Mouse (Mus musculus) testis, adult 2 months (tissue): ENCODE measurements around the gene Serpina5. TPM values are rescaled to one million over a fixed set of nuclear protein-coding genes. Genes with fewer than 3 reads are reported as not detected.

Source experiments
- H3K27ac ChIP-seq: fragments of 200-500 bp; 2 replicates; pipeline ENCODE4 v1.5.1; 2012; ENCODE audit warnings: low read depth, low read length; ENCODE audit not compliant: control insufficient read depth, insufficient read depth
- H3K27me3 ChIP-seq: fragments of 200-500 bp; 2 replicates; pipeline ENCODE4 v1.6.1; 2012; ENCODE audit warnings: mild to moderate bottlenecking, low read length, moderate library complexity; ENCODE audit not compliant: control insufficient read depth, insufficient read depth
- H3K36me3 ChIP-seq: fragments of 200-500 bp; 2 replicates; pipeline ENCODE4 v1.6.1; 2012; ENCODE audit warnings: mild to moderate bottlenecking, low read length; ENCODE audit not compliant: control insufficient read depth, insufficient read depth
- H3K4me1 ChIP-seq: fragments of 200-500 bp; 2 replicates; pipeline ENCODE4 v1.6.1; 2012; ENCODE audit warnings: low read length; ENCODE audit not compliant: control insufficient read depth, insufficient read depth
- H3K4me3 ChIP-seq: fragments of 200-500 bp; 2 replicates; pipeline ENCODE4 v1.5.1; 2012; ENCODE audit warnings: low read depth, mild to moderate bottlenecking, low read length, moderate library complexity, mixed read lengths; ENCODE audit not compliant: control insufficient read depth
- CTCF ChIP-seq: fragments of 200-500 bp; IDR thresholded peaks from 2 replicates; pipeline ENCODE4 v1.5.1; 2012; ENCODE audit warnings: low read depth, mild to moderate bottlenecking, inconsistent platforms, low read length, moderate library complexity; ENCODE audit not compliant: control insufficient read depth, insufficient read depth, insufficient replicate concordance
- POLR2A ChIP-seq: fragments of 200-500 bp; IDR thresholded peaks from 2 replicates; pipeline ENCODE4 v1.6.1; 2012; ENCODE audit warnings: low read depth, mild to moderate bottlenecking, inconsistent platforms, low read length, moderate library complexity; ENCODE audit not compliant: control insufficient read depth
- polyA plus RNA-seq: library from polyadenylated mRNA; depleted of rRNA; stranded (reverse); fragments of >200 nt; gene quantifications from 2 replicates; pipeline ENCODE4 v1.2.3, GENCODE M21; 2012

Gene Serpina5
- polyA plus RNA-seq, 1 experiment: 50.2 TPM

GRCm38 (mm10) chr12:104064996-104065395 lies 35.9 kb upstream of the Serpina5 start:
- Histone ChIP-seq H3K4me3 (no peak overlapping the region), H3K27me3 (no peaks in the 10 kb centered on the region), H3K4me1 (peaks cover 2% of the 10 kb centered on the region), H3K27ac (no peak overlapping the region), H3K36me3 (no peaks in the 10 kb centered on the region)
- TF ChIP-seq CTCF (no peak), POLR2A (no peak)

DNA sequence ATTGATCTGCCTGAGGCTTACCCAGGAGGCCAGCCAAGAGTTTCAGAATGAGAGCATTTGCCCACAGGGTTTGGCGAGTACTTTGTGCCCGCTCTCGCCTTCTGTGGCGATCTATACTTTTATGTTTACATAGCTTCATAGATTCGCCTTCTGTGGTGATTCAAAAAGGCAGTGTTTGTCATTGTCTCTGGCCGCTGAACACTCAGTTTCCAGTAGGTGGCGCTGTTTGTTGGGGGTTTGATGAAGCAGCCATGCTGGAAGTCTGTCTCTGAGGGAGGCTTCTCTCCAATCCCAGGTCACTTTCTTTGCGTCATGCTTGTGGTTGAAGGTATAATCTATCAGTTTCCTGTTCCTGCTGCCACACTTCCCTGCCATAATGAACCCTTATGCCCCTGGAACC lies 34.7 kb upstream of the Serpina5 start:
- Histone ChIP-seq H3K27ac (peak overlapping the region; percentile 39; the same call in 1 of the 2 replicates), H3K4me3 (no peak overlapping the region), H3K36me3 (no peaks in the 10 kb centered on the region), H3K27me3 (no peaks in the 10 kb centered on the region), H3K4me1 (peaks cover 2% of the 10 kb centered on the region)
- no peak for TF ChIP-seq POLR2A
- TF ChIP-seq CTCF: peak; percentile 70; the same call in 1 of the 2 replicates

DNA sequence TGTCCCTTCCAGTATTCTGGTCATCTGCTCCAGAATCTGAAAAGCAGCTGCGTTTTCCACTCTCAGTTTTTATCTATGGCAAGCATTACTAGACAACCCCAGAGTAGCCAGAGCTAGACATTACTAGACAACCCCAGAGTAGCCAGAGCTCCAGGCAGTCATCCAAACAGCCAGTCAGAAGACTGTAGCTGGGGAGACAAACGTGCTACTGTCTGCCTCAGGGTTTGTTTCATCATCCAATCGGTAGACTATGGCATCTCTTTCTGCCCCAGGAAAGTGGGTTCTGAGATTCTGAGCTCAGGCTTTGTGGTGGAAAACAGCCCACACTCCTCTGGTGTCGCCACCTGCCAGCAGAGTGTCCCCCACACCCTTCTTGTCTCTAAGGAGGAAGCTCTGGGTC lies 33.4 kb upstream of the Serpina5 start:
- Histone ChIP-seq H3K36me3 (no peaks in the 10 kb centered on the region), H3K27me3 (no peaks in the 10 kb centered on the region), H3K27ac (peak overlapping the region; percentile 37; the same call in 1 of the 2 replicates), H3K4me1 (peaks cover 2% of the 10 kb centered on the region), H3K4me3 (peak overlapping the region; percentile 23; the same call in 1 of the 2 replicates)
- no peak for TF ChIP-seq POLR2A
- TF ChIP-seq CTCF: no peak

DNA sequence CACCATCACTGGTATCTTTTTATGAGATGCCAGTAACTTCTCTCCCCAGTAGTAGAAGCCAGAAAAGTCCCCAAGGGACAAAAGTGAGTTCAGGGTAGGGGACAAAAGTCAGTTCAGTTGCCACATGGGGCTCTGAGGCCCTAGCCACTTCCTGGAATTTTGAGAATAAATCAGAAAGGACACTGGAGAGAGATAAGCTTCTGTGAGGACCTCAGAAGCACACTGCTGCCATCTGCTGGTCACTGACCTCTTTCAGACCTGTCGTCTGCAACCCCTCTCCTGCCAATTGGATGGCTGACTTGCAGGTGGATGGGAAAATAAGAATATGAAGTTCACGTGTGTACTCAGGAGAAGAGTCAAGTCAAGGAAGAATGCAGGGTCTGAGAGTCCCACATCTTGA lies 31.3 kb upstream of the Serpina5 start:
- Histone ChIP-seq H3K27ac (no peak overlapping the region), H3K36me3 (no peaks in the 10 kb centered on the region), H3K4me3 (no peak overlapping the region), H3K27me3 (no peaks in the 10 kb centered on the region), H3K4me1 (peaks cover 2% of the 10 kb centered on the region)
- peak; percentile 60; the same call in 1 of the 2 replicates for TF ChIP-seq CTCF
- no peak for TF ChIP-seq POLR2A

- H3K27me3 ChIP-seq: no peaks in the 10 kb centered on the region
- H3K4me1 ChIP-seq: peaks cover 2% of the 10 kb centered on the region
- no peaks in the 10 kb centered on the region for H3K36me3 ChIP-seq
- no peak overlapping the region for H3K4me3 ChIP-seq
- H3K27ac ChIP-seq: no peak overlapping the region
- TF ChIP-seq CTCF (no peak), POLR2A (no peak)
These were observed 29.2 kb upstream of the Serpina5 start for GRCm38 (mm10) chr12:104071708-104072107.

DNA sequence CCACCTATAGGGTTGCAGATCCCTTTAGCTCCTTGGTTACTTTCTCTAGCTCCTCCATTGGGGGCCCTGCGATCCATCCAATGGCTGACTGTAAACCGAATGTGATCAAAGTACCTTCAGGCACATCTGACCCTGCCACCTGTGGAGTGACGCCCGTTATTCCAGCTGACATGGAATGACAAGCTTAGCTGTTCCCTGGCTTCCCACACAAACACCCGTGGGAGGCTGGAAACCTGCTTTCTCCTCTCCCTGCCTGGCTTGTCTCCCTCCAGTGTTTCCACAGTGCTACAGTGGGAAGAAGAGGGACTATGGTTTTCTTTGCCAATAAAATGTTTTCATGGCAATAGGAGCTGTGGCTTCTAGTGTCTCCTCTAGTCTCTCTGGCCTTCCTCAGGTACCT lies 28.6 kb upstream of the Serpina5 start:
- no peaks in the 10 kb centered on the region for H3K36me3 ChIP-seq
- H3K4me3 ChIP-seq: no peak overlapping the region
- H3K27me3 ChIP-seq: no peaks in the 10 kb centered on the region
- no peak overlapping the region for H3K27ac ChIP-seq
- TF ChIP-seq POLR2A: no peak
- TF ChIP-seq CTCF: no peak
- H3K4me1 ChIP-seq: peaks cover 2% of the 10 kb centered on the region

DNA sequence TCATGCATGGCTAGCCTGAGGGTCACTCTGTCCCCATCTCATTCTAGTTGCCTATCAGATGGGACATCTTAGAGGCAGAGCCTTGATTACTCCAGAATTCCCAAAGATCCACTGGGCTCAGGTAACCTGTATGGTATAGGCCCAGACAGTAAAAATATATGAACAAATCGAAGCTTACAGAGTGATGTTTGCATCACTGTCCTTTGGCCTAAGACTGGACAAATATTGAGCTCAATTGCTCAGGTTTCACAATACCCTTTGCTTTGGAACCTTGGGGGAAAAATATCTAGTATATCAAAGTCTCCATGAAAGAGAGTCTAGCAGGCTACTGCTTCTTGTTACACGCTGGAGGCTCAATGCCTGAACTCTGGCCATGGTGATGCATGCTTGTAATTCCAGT lies 10.8 kb upstream of the Serpina5 start:
- no peaks in the 10 kb centered on the region for H3K4me1 ChIP-seq
- TF ChIP-seq CTCF (no peak), POLR2A (no peak)

DNA sequence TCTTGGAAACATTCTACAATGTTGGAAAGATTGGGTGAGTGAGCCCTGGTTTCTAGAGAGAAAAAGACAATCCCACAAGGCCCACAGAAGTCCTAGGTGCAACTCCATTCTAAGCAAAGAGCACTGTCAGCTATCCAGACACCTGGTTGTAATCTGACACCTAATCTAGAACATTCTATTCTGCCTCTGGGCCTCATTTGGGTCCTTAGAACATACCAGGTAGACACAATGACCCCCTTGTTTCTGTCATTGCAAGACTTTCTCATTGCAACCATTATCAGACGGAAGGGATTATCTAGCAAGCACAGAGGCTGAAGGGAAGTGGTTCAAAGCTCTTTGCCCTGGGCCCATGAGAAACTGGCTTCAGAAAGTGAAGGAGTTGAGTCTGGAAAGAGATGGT lies 9.6 kb upstream of the Serpina5 start:
- H3K27ac ChIP-seq: peak overlapping the region; percentile 47
- TF ChIP-seq POLR2A: no peak

More for the DNA sequence above, 10.8 kb upstream of the Serpina5 start:
- H3K27ac ChIP-seq: no peak overlapping the region
- no peak overlapping the region for H3K4me3 ChIP-seq
- no peaks in the 10 kb centered on the region for H3K27me3 ChIP-seq
- no peaks in the 10 kb centered on the region for H3K36me3 ChIP-seq

More for the DNA sequence above, 9.6 kb upstream of the Serpina5 start:
- no peak overlapping the region for H3K4me3 ChIP-seq
- H3K27me3 ChIP-seq: no peaks in the 10 kb centered on the region
- H3K36me3 ChIP-seq: no peaks in the 10 kb centered on the region
- no peaks in the 10 kb centered on the region for H3K4me1 ChIP-seq
